Mouse (Mus musculus): ENCODE measurements at regions not wholly inside any gene's neighbourhood (a gene's known extent, or its start where the extent isn't known, plus 50 kb on each side); places are given as distances from the start of the nearest gene placed in this dataset.

GRCm38 (mm10) chr19:33083371-33083770, 308.7 kb downstream of the Rnls start:
- TF ChIP-seq CTCF (IDR thresholded peaks at IDR 0.05; ENCODE audit: low read depth): no peak
- no peak for TF ChIP-seq EP300 (IDR thresholded peaks at IDR 0.05; ENCODE audit: low read depth)
